Mouse (Mus musculus) forebrain, embryonic 16.5 days (tissue): Measurements from ENCODE around the gene Olfr1283. TPM values are rescaled to one million over a fixed set of nuclear protein-coding genes. Genes with fewer than 3 reads are reported as not detected.
"Not testable (repeated sequence)": the region's sequence is repeated elsewhere in the genome, so short reads cannot be mapped to it uniquely, and the experiment has no call there.

ENCODE experiments used
- ATAC-seq: fragments of 200-750 bp; cut with Nextera tagmentation; 2 replicates; pipeline ENCODE4 v1.8.0; 2017; ENCODE audit warnings: mild to moderate bottlenecking, moderate library complexity
- H3K27ac ChIP-seq: fragments of 300-500 bp; sonication (generic); 2 replicates; pipeline ENCODE4 v1.5.1; 2014; ENCODE audit warnings: low read length, control low read depth
- H3K27me3 ChIP-seq: fragments of 300-500 bp; sonication (generic); replicated peaks from 2 replicates; pipeline ENCODE4 v1.6.1; 2014; ENCODE audit warnings: low read length; ENCODE audit not compliant: control insufficient read depth, insufficient read depth
- H3K36me3 ChIP-seq: fragments of 300-500 bp; sonication (generic); 2 replicates; pipeline ENCODE4 v1.6.1; 2014; ENCODE audit not compliant: control insufficient read depth, insufficient read depth
- H3K4me1 ChIP-seq: fragments of 300-500 bp; sonication (generic); replicated peaks from 2 replicates; pipeline ENCODE4 v1.6.1; 2014; ENCODE audit warnings: low read length; ENCODE audit not compliant: control insufficient read depth, insufficient read depth
- H3K4me2 ChIP-seq: fragments of 300-500 bp; sonication (generic); 2 replicates; pipeline ENCODE4 v1.6.1; 2014; ENCODE audit warnings: mild to moderate bottlenecking, low read length, control low read depth
- H3K4me3 ChIP-seq: fragments of 300-500 bp; sonication (generic); replicated peaks from 2 replicates; pipeline ENCODE4 v1.5.1; 2014; ENCODE audit warnings: mild to moderate bottlenecking, low read length, control low read depth
- H3K9ac ChIP-seq: fragments of 300-500 bp; sonication (generic); replicated peaks from 2 replicates; pipeline ENCODE4 v1.6.1; 2014; ENCODE audit warnings: low read depth, low read length, control low read depth
- H3K9me3 ChIP-seq: fragments of 300-500 bp; sonication (generic); 2 replicates; pipeline ENCODE4 v1.6.1; 2016; ENCODE audit warnings: low read length; ENCODE audit not compliant: control insufficient read depth
- WGBS: fragments of 180-500 bp; shearing (Covaris S2); extraction: QIAGEN DNeasy Blood & Tissue Kit; methylation state at CpG from one replicate; pipeline ENCODE4 v1.1.7; 2014; 5-methylcytosine and 5-hydroxymethylcytosine counted together
- polyA plus RNA-seq: library from polyadenylated mRNA; unstranded; fragments of >200 nt; fragmentation: Nextera tagmentation; extraction: Ambion mirVana; gene quantifications from 2 replicates; pipeline ENCODE4 v1.2.1, GENCODE M21; 2015

Olfr1283 gene
- polyA plus RNA-seq = not detected in 2 replicates

GRCm38 (mm10) chr2:111366490-111366889, at the start of gene Olfr1283:
Gene Olfr1283, plus strand, starts transcription at chr2:111366790.
- H3K4me1 ChIP-seq = no peaks in the 10 kb centered on the region
- no peaks in the 10 kb centered on the region for H3K9me3 ChIP-seq
- no peaks in the 10 kb centered on the region for H3K36me3 ChIP-seq
- no peak within 1 kb of the TSS for H3K9ac ChIP-seq
- 82% methylated on average over 2 of the region's 2 CpGs for WGBS
- H3K27ac ChIP-seq = no peak within 1 kb of the TSS
- H3K4me2 ChIP-seq = no peak within 1 kb of the TSS
- H3K27me3 ChIP-seq = no peaks in the 10 kb centered on the region
- ATAC-seq = no peak
- no peak within 1 kb of the TSS for H3K4me3 ChIP-seq

GRCm38 (mm10) chr2:111326220-111326619, 40.4 kb upstream of the Olfr1283 start, which contains the start of gene Olfr1281:
Gene Olfr1281, plus strand, starts transcription at chr2:111326520.
- Histone ChIP-seq H3K9ac (no peak within 1 kb of the TSS), H3K4me1 (no peaks in the 10 kb centered on the region), H3K27me3 (no peaks in the 10 kb centered on the region), H3K36me3 (no peaks in the 10 kb centered on the region), H3K27ac (no peak within 1 kb of the TSS), H3K4me2 (no peak within 1 kb of the TSS), H3K9me3 (no peaks in the 10 kb centered on the region), H3K4me3 (no peak within 1 kb of the TSS)
- WGBS = 76% methylated on average over 2 of the region's 2 CpGs
- ATAC-seq = no peak

GRCm38 (mm10) chr2:111333721-111334120, 32.9 kb upstream of the Olfr1283 start:
- H3K9me3 ChIP-seq, ATAC-seq, H3K4me3 ChIP-seq, H3K27ac ChIP-seq, H3K4me1 ChIP-seq, H3K27me3 ChIP-seq, H3K9ac ChIP-seq, H3K36me3 ChIP-seq, H3K4me2 ChIP-seq: not testable (repeated sequence)
- WGBS = 89% methylated on average over 5 of the region's 5 CpGs

- H3K27ac ChIP-seq = no peak within 1 kb of the TSS
- no peak within 1 kb of the TSS for H3K4me3 ChIP-seq
- H3K4me2 ChIP-seq = no peak within 1 kb of the TSS
- no peaks in the 10 kb centered on the region for H3K27me3 ChIP-seq
- no peaks in the 10 kb centered on the region for H3K36me3 ChIP-seq
- no peak for ATAC-seq
- H3K4me1 ChIP-seq = no peaks in the 10 kb centered on the region
- no peaks in the 10 kb centered on the region for H3K9me3 ChIP-seq
- no peak within 1 kb of the TSS for H3K9ac ChIP-seq
- WGBS = 81% methylated on average over 2 of the region's 2 CpGs
Measured at GRCm38 (mm10) chr2:111335976-111336375, 30.6 kb upstream of the Olfr1283 start, which contains the start of gene Olfr1282. Gene Olfr1282, minus strand, starts transcription at chr2:111336076.

GRCm38 (mm10) chr2:111375222-111375621, 8.6 kb downstream of the Olfr1283 start, which contains the start of gene Olfr1284:
Gene Olfr1284, plus strand, starts transcription at chr2:111375522.
- H3K4me1 ChIP-seq = no peaks in the 10 kb centered on the region
- H3K9me3 ChIP-seq = no peaks in the 10 kb centered on the region
- no peaks in the 10 kb centered on the region for H3K36me3 ChIP-seq
- no peak within 1 kb of the TSS for H3K27ac ChIP-seq
- WGBS = 83% methylated on average over 1 of the region's 1 CpGs
- no peak for ATAC-seq
- no peak within 1 kb of the TSS for H3K4me2 ChIP-seq
- H3K4me3 ChIP-seq = no peak within 1 kb of the TSS
- no peak within 1 kb of the TSS for H3K9ac ChIP-seq
- H3K27me3 ChIP-seq = no peaks in the 10 kb centered on the region

Other genes with a start within 250 kb of the Olfr1283 start
- not detected in 2 replicates for gene Gm15130, start 213.9 kb upstream of the Olfr1283 start, polyA plus RNA-seq
- not detected in 2 replicates for gene 4930430A15Rik, start 137.2 kb upstream of the Olfr1283 start, polyA plus RNA-seq
- gene Olfr1275, start 131.5 kb upstream of the Olfr1283 start, polyA plus RNA-seq = not detected in 2 replicates
- gene Olfr1276, start 112.3 kb upstream of the Olfr1283 start, polyA plus RNA-seq = not detected in 2 replicates
- gene Olfr1277, start 92.7 kb upstream of the Olfr1283 start, polyA plus RNA-seq = not detected in 2 replicates
- gene Olfr1278, start 76.7 kb upstream of the Olfr1283 start, polyA plus RNA-seq = not detected in 2 replicates
- gene Olfr1279, start 66.2 kb upstream of the Olfr1283 start, polyA plus RNA-seq = not detected in 2 replicates
- not detected in 2 replicates for gene Olfr1280, start 52.8 kb upstream of the Olfr1283 start, polyA plus RNA-seq
- not detected in 2 replicates for gene Olfr1281, start 40.3 kb upstream of the Olfr1283 start, polyA plus RNA-seq
- not detected in 2 replicates for gene Olfr1282, start 30.7 kb upstream of the Olfr1283 start, polyA plus RNA-seq
- not detected in 2 replicates for gene Olfr1284, start 8.7 kb downstream of the Olfr1283 start, polyA plus RNA-seq
- not detected in 2 replicates for gene Olfr1286, start 56.3 kb downstream of the Olfr1283 start, polyA plus RNA-seq
- gene Olfr1287, start 82.4 kb downstream of the Olfr1283 start, polyA plus RNA-seq = not detected in 2 replicates
- gene Olfr1288, start 107.3 kb downstream of the Olfr1283 start, polyA plus RNA-seq = not detected in 2 replicates
- not detected in 2 replicates for gene Olfr1289, start 114.0 kb downstream of the Olfr1283 start, polyA plus RNA-seq
- gene Olfr1290, start 127.0 kb downstream of the Olfr1283 start, polyA plus RNA-seq = not detected in 2 replicates
- not detected in 2 replicates for gene Olfr1291-ps1, start 130.4 kb downstream of the Olfr1283 start, polyA plus RNA-seq
- not detected in 2 replicates for gene Olfr1293-ps, start 158.4 kb downstream of the Olfr1283 start, polyA plus RNA-seq
- gene Olfr1294, start 173.5 kb downstream of the Olfr1283 start, polyA plus RNA-seq = not detected in 2 replicates
- gene Olfr1295, start 202.9 kb downstream of the Olfr1283 start, polyA plus RNA-seq = not detected in 2 replicates